Mouse (Mus musculus) hindbrain, embryonic 11.5 days (tissue): ENCODE data around the gene Mettl17. TPM values are rescaled to one million over a fixed set of nuclear protein-coding genes. Genes with fewer than 3 reads are reported as not detected.

Source experiments
- polyA plus RNA-seq: library from polyadenylated mRNA; unstranded; fragments of >200 nt; fragmentation: Nextera tagmentation; extraction: Ambion mirVana; gene quantifications from 2 replicates; pipeline ENCODE4 v1.2.1, GENCODE M21; 2014

The Mettl17 gene
- polyA plus RNA-seq, 1 experiment from 2014 or later, result 52.8 TPM

Other genes with a start within 250 kb of the Mettl17 start
- not detected in 2 replicates for gene Gm4181, start 249.2 kb upstream of the Mettl17 start, polyA plus RNA-seq
- not detected in 2 replicates for gene Gm17079, start 189.4 kb upstream of the Mettl17 start, polyA plus RNA-seq
- gene Gm5800, start 167.7 kb upstream of the Mettl17 start, polyA plus RNA-seq, result not detected in 2 replicates
- gene Ang4, start 111.3 kb upstream of the Mettl17 start, polyA plus RNA-seq, result not detected in 2 replicates
- gene AY358078, start 84.8 kb upstream of the Mettl17 start, polyA plus RNA-seq, result not detected in 2 replicates
- not detected in 2 replicates for gene Ear6, start 31.1 kb upstream of the Mettl17 start, polyA plus RNA-seq
- gene Slc39a2, start 8.0 kb downstream of the Mettl17 start, polyA plus RNA-seq, result 0.45 and 0.59 TPM in 2 replicates
- gene Ndrg2, start 29.3 kb downstream of the Mettl17 start, polyA plus RNA-seq, result 11.8 and 12.3 TPM in 2 replicates
- gene Tppp2, start 33.6 kb downstream of the Mettl17 start, polyA plus RNA-seq, result not detected in 2 replicates
- not detected in 2 replicates for gene Rnase13, start 37.9 kb downstream of the Mettl17 start, polyA plus RNA-seq
- 58.5 and 58.8 TPM in 2 replicates for gene Arhgef40, start 99.9 kb downstream of the Mettl17 start, polyA plus RNA-seq
- gene Tmem253, start 130.8 kb downstream of the Mettl17 start, polyA plus RNA-seq, result 0.50 and 1.6 TPM in 2 replicates
- 55.3 and 67.1 TPM in 2 replicates for gene Zfp219, start 135.9 kb downstream of the Mettl17 start, polyA plus RNA-seq
- not detected in 2 replicates for gene Olfr221, start 157.6 kb downstream of the Mettl17 start, polyA plus RNA-seq
- gene Hnrnpc, start 219.2 kb downstream of the Mettl17 start, polyA plus RNA-seq, result 962 and 981 TPM in 2 replicates
- 68.4 and 86.9 TPM in 2 replicates for gene Rpgrip1, start 225.9 kb downstream of the Mettl17 start, polyA plus RNA-seq